Mouse (Mus musculus) ES-Bruce4 (cell line): ENCODE data around the gene Faf2.

Experiments used
- CTCF ChIP-seq: IDR thresholded peaks from one replicate; pipeline ENCODE4 v1.8.1; 2011; ENCODE audit warnings: low read depth, low read length
- EP300 ChIP-seq: IDR thresholded peaks from 2 replicates; pipeline ENCODE4 v1.6.1; 2011; ENCODE audit warnings: low read depth, low read length; ENCODE audit not compliant: insufficient read depth

DNA sequence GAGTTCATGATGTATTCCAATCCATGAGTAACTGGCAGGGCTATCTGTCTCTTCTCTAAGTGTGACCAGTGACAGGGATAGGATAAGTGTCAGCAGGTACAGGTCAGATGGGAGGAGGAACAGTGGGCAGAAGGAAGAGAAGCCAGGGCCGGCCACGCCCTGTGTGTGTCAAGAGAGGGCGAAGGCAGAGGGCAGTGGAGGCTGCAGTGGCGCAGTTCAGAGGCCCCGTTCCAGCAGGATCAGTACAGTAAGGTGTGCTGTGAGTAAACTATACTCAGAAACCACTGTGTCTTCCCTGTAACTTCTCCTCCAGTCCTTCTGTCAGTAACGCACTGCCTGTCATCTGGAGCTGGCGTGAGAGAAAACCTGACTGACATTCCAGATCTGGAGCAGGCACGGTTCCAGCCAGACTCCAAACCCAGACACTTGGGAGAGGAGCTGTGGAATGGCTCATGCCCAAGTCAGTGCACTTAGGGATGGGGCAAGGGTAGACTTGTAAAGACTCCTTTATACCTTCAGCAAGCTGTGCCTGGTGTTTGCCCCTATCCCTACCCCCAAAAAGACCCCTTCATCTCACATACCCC lies 25.4 kb upstream of the Faf2 start:
- TF ChIP-seq CTCF = no peak
- TF ChIP-seq EP300 = no peak
